Mouse (Mus musculus) midbrain, embryonic 15.5 days (tissue): ENCODE results near the gene Hydin. TPM values are rescaled to one million over a fixed set of nuclear protein-coding genes. Genes with fewer than 3 reads are reported as not detected.

Source experiments
- ATAC-seq: fragments of 200-750 bp; cut with Nextera tagmentation; replicated peaks from 2 replicates; pipeline ENCODE4 v1.8.0; 2017; ENCODE audit warnings: moderate TSS enrichment
- H3K27ac ChIP-seq: fragments of 300-500 bp; sonication (generic); 2 replicates; pipeline ENCODE4 v1.5.1; 2015; ENCODE audit warnings: mild to moderate bottlenecking, inconsistent platforms
- H3K27me3 ChIP-seq: fragments of 300-500 bp; sonication (generic); replicated peaks from 2 replicates; pipeline ENCODE4 v1.6.1; 2015; ENCODE audit warnings: inconsistent platforms
- H3K36me3 ChIP-seq: fragments of 300-500 bp; sonication (generic); replicated peaks from 2 replicates; pipeline ENCODE4 v1.6.1; 2015; ENCODE audit warnings: inconsistent platforms
- H3K4me1 ChIP-seq: fragments of 300-500 bp; sonication (generic); 2 replicates; pipeline ENCODE4 v1.6.1; 2015; ENCODE audit warnings: inconsistent platforms
- H3K4me2 ChIP-seq: fragments of 300-500 bp; sonication (generic); 2 replicates; pipeline ENCODE4 v1.6.1; 2015; ENCODE audit warnings: inconsistent platforms, mild to moderate bottlenecking, moderate library complexity
- H3K4me3 ChIP-seq: fragments of 300-500 bp; sonication (generic); 2 replicates; pipeline ENCODE4 v1.5.1; 2015; ENCODE audit warnings: mild to moderate bottlenecking, inconsistent platforms
- H3K9ac ChIP-seq: fragments of 300-500 bp; sonication (generic); 2 replicates; pipeline ENCODE4 v1.6.1; 2015; ENCODE audit warnings: mild to moderate bottlenecking, inconsistent platforms
- H3K9me3 ChIP-seq: fragments of 300-500 bp; sonication (generic); 2 replicates; pipeline ENCODE4 v1.6.1; 2016; ENCODE audit warnings: inconsistent platforms
- WGBS: fragments of 180-500 bp; shearing (Covaris S2); methylation state at CpG from one replicate; pipeline ENCODE4 v1.1.7; 2015; ENCODE audit warnings: mixed read lengths; 5-methylcytosine and 5-hydroxymethylcytosine counted together
- microRNA-seq: library from miRNA; unstranded; fragments of <30 nt; microRNA quantifications from one replicate; pipeline ENCODE4, GENCODE M21; 2016
- polyA plus RNA-seq: library from polyadenylated mRNA; unstranded; fragments of >200 nt; fragmentation: Nextera tagmentation; extraction: Ambion mirVana; gene quantifications from 2 replicates; pipeline ENCODE4 v1.2.1, GENCODE M21; 2015

Gene Hydin
- polyA plus RNA-seq, 1 experiment from 2014 or later = 0.44 TPM

DNA sequence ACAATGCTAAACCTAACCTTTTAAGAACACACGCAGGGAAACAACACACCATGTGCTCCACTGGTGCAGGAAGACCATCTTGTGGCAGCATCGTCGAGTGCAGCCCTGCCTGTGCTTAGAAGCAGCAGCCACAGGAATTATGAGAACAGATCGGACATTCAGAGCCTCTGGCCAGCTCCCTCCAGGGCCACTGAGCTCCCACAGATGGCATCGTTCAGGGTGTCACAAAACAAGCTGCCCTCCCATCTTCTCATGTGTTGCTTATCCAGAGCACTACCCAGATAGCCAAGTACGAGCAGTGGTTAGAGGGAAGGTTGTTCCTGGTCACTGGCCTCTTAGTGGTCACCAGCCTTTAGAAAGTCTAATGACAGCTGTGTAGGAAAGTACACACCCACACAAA lies 382.5 kb downstream of the Hydin start:
- H3K9me3 ChIP-seq = no peaks in the 10 kb centered on the region
- peaks cover 12% of the 10 kb centered on the region; the same call in 1 of the 2 replicates for H3K36me3 ChIP-seq
- no peak overlapping the region for H3K4me2 ChIP-seq
- H3K27ac ChIP-seq = no peak overlapping the region
- H3K9ac ChIP-seq = no peak overlapping the region
- no peaks in the 10 kb centered on the region for H3K27me3 ChIP-seq
- no peak for ATAC-seq
- 95% methylated on average over 6 of the region's 6 CpGs for WGBS
- no peaks in the 10 kb centered on the region for H3K4me1 ChIP-seq
- H3K4me3 ChIP-seq = no peak overlapping the region

DNA sequence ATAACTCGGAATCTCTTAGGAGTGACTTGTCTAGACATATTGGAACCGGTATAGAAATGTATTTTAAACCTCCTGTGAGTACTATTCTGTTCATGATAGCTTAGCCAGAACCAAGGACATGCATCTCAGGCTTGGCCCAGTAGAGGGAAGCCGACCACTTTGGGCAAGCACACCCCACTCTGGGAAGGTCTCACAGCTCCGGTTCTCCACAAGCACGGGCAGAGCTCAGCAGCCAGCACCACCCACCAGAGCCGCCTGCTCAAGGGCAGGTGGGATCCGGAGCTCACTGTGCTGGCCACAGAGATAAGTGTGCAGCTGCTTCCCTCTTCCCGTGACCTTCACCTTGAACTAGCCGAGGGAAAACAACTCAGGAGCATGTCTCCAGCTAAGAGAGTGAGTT lies 384.1 kb downstream of the Hydin start:
- Histone ChIP-seq H3K9me3 (no peaks in the 10 kb centered on the region), H3K36me3 (peaks cover 12% of the 10 kb centered on the region; the same call in 1 of the 2 replicates), H3K4me2 (no peak overlapping the region), H3K4me1 (no peaks in the 10 kb centered on the region), H3K9ac (no peak overlapping the region), H3K4me3 (no peak overlapping the region), H3K27me3 (no peaks in the 10 kb centered on the region), H3K27ac (no peak overlapping the region)
- WGBS = 92% methylated on average over 9 of the region's 9 CpGs
- no peak for ATAC-seq

DNA sequence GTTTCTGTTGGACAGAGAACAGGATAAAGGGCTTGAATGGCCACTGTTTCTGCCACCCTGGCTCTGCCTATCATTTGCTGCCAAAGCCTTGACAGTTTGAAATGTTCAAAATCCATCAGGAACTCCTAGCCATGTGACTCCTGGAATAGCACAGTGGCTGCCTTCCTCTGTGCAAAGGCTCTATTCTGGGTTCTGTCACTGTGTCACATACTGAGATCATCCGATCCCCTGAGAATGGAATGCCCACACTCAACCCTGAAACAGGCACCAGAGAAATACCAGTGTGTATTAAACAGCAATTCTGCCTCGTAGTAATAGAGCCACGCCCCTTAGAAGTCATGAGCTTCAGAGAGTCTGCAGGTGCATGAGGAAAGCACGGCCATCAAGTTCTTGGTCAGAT lies 385.1 kb downstream of the Hydin start:
- no peak overlapping the region for H3K27ac ChIP-seq
- 93% methylated on average over 4 of the region's 4 CpGs for WGBS

DNA sequence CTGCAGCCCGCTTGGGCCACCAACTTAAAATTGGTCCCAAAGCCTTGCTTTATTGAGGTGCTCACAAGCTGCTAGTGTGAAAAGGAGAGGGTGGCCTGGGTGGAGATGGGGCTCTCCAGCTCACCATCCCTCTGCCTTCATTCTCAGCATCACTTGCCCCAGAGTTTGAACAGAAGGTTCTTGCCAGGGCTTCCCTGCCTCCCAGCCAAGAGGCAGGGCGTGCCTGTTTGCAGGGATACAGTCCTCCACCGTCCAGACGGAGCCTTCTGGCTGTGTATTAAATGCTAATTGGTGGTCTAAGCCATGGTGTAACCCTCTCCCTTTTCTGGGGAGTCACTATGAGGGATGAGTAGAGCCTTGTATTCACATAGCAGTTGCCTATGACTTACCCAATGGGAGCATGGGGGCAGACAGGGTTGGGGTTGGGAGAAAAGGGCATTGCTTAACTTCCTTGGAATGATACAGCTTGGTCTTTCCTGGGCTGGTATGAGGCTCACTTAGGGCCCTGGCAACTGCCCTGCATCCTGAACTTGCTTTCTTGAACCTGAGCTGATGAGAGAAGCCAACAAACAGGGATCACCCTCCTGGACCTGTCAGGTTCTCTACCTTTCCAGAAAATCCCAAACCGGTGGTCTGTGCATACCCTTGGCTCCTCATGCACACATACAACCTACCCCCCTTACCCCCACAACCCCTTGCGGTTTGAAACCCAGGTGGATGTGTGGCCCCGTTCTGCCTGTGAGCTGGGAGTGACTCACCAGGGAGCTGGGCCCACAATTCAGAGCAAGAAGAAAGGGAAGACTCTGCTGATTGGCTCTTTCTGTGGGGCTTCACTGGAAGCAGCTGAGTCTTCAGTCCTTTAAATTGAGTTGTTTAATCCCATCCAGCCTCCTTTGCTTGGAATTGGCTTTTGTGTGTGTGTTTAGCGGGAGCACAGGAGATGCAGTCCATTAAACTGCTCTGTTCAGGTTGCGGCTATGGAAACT lies 387.6 kb downstream of the Hydin start:
- 63% methylated on average over 9 of the region's 9 CpGs for WGBS
- ATAC-seq = no peak

More for the DNA sequence above, 385.1 kb downstream of the Hydin start:
- Histone ChIP-seq H3K27me3 (no peaks in the 10 kb centered on the region), H3K4me3 (no peak overlapping the region), H3K9me3 (no peaks in the 10 kb centered on the region), H3K9ac (no peak overlapping the region), H3K36me3 (peaks cover 15% of the 10 kb centered on the region; the same call in 1 of the 2 replicates), H3K4me1 (no peaks in the 10 kb centered on the region), H3K4me2 (no peak overlapping the region)
- no peak for ATAC-seq

DNA sequence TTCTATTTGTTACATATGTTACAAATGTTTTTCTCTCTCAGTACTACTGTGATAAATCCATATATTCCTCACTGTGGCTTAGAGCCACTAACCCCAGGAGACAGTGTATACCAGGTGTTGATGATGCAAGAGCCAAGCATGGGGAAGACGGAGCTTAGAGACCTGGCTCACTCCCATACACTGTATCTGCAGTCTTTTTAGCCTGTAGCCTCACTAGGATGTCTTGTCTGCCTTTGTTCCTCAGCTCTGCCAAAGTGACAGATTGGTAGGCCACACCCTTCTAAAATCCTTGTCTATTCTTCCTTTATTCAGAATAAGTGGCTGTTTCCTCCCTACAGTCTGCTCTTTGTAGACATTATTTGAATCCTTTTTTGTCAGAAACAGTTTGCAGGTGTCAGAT lies 389.1 kb downstream of the Hydin start:
- no peaks in the 10 kb centered on the region for H3K27me3 ChIP-seq
- no peaks in the 10 kb centered on the region for H3K4me1 ChIP-seq
- WGBS = 82% methylated on average over 1 of the region's 1 CpGs
- peaks cover 17% of the 10 kb centered on the region; the same call in 1 of the 2 replicates for H3K36me3 ChIP-seq
- H3K9ac ChIP-seq = no peak overlapping the region
- no peak overlapping the region for H3K27ac ChIP-seq
- H3K4me3 ChIP-seq = no peak overlapping the region
- H3K9me3 ChIP-seq = no peaks in the 10 kb centered on the region
- no peak for ATAC-seq
- H3K4me2 ChIP-seq = no peak overlapping the region

More for the DNA sequence above, 387.6 kb downstream of the Hydin start:
- H3K9ac ChIP-seq = no peak overlapping the region
- 0 out of 2 replicates have a peak overlapping the region, but pooled peaks have one; percentile 18 for H3K27ac ChIP-seq
- no peaks in the 10 kb centered on the region for H3K4me1 ChIP-seq
- H3K36me3 ChIP-seq = peaks cover 17% of the 10 kb centered on the region; the same call in 1 of the 2 replicates
- H3K4me2 ChIP-seq = no peak overlapping the region
- H3K27me3 ChIP-seq = no peaks in the 10 kb centered on the region
- H3K9me3 ChIP-seq = no peaks in the 10 kb centered on the region
- H3K4me3 ChIP-seq = no peak overlapping the region

DNA sequence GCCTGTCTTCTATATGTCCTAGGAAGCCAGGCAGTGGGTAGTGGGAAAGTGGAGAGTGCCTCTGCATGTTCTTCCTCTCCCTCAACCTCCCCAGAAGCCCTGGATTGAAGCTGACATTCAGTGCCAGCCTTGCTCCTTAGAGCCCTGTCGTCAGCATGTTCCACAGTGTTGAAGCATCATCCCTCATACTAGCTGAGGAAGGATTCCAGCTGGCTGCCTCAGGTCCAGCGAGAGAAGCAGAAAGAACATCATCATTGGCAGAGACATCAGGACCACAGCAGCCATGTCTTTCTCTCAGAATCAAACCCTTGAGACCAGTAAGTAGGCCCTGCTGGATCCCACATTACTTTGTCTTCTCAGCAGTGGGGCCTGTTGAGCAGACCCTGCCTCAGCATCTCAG lies 390.9 kb downstream of the Hydin start:
- Histone ChIP-seq H3K36me3 (0 out of 2 replicates have a peak, but pooled peaks cover 6% of the 10 kb centered on the region), H3K9me3 (no peaks in the 10 kb centered on the region), H3K9ac (no peak overlapping the region), H3K4me2 (no peak overlapping the region), H3K27ac (no peak overlapping the region), H3K4me1 (no peaks in the 10 kb centered on the region), H3K27me3 (no peaks in the 10 kb centered on the region), H3K4me3 (no peak overlapping the region)
- ATAC-seq = no peak
- WGBS = 98% methylated on average over 2 of the region's 2 CpGs

Small RNAs within 50 kb of the gene (microRNA-seq; reads per million reads assigned to microRNA genes)
- gene Gm44489 (not detected), gene Gm47306 (not detected)

Other genes with a start within 250 kb of the Hydin start
- not detected in 2 replicates for gene Chst4, start 227.2 kb upstream of the Hydin start, polyA plus RNA-seq
- 24.5 TPM in 2 replicates for gene Zfp612, start 187.2 kb upstream of the Hydin start, polyA plus RNA-seq
- not detected in 2 replicates for gene Gm21964, start 165.8 kb upstream of the Hydin start, polyA plus RNA-seq
- gene Gm17720, start 164.2 kb upstream of the Hydin start, polyA plus RNA-seq = not detected in 2 replicates
- gene Calb2, start 98.8 kb upstream of the Hydin start, polyA plus RNA-seq = 144 and 153 TPM in 2 replicates
- 11.4 and 12.5 TPM in 2 replicates for gene Cmtr2, start 51.3 kb upstream of the Hydin start, polyA plus RNA-seq